Mouse (Mus musculus): ENCODE results near the gene Prcd.

- TF ChIP-seq CTCF (IDR thresholded peaks at IDR 0.05; ENCODE audit: borderline replicate concordance, insufficient read depth, low read depth, low read length) (no peak), POLR2A (IDR thresholded peaks at IDR 0.05; ENCODE audit: borderline replicate concordance, insufficient read depth, low read length) (no peak)
Observed at GRCm38 (mm10) chr11:116697521-116697920, 44.2 kb downstream of the Prcd start.
